Mouse (Mus musculus) lung, adult 18-20 months (tissue): ENCODE data around the gene Akt1.

Experiments used
- DNase-seq, 2 experiments: peaks; one replicate each; pipeline ENCODE4 v3.0.0; 2022; ENCODE audit warnings: mixed read lengths in 2 of 2

The Akt1 gene

GRCm38 (mm10) chr12:112660576-112661326 is 13.9 kb downstream of the Akt1 start:
- no peak for DNase-seq

DNA sequence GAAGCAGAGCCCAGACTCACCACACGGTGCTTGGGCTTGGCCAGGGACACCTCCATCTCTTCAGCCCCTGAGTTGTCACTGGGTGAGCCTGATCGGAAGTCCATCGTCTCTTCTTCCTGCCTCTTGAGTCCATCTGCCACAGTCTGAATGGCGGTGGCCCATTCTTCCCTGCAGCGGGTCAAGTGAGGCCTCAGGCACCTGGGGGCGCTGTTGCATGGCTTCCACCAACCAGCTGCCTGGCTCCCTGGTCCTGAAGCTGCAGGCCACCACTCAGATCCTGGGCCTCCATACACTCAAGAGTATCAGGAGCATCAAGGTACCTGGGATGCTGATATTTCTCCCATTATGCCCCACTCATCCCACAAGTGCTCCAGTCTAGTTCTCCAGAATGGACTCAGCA is 15.6 kb downstream of the Akt1 start:
- peak; percentile 67 to 74 for DNase-seq

DNA sequence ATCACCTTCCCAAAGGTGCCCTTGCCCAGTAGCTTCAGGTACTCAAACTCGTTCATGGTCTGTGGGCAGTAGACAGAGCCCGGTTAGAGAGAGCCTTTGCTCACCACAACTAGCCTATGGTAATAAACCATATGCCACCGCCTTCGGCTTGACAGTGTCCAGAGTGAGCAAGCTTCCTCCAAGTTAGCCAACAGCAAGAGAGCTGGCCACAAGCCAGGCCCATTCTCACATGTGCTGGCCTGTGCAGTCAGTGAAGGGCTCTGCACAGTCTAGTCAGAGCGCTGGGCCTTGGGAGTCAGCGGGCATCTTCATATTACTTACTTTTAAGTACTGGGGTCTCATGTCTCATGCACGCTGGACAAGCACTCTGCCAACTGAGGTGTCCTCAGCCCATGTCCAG is 16.1 kb downstream of the Akt1 start:
- DNase-seq: no peak

- no peak for DNase-seq
Observed at GRCm38 (mm10) chr12:112654076-112654475, 20.6 kb downstream of the Akt1 start.

- DNase-seq: peak; percentile 85 to 88
Observed at GRCm38 (mm10) chr12:112653157-112653824, 21.4 kb downstream of the Akt1 start.

DNA sequence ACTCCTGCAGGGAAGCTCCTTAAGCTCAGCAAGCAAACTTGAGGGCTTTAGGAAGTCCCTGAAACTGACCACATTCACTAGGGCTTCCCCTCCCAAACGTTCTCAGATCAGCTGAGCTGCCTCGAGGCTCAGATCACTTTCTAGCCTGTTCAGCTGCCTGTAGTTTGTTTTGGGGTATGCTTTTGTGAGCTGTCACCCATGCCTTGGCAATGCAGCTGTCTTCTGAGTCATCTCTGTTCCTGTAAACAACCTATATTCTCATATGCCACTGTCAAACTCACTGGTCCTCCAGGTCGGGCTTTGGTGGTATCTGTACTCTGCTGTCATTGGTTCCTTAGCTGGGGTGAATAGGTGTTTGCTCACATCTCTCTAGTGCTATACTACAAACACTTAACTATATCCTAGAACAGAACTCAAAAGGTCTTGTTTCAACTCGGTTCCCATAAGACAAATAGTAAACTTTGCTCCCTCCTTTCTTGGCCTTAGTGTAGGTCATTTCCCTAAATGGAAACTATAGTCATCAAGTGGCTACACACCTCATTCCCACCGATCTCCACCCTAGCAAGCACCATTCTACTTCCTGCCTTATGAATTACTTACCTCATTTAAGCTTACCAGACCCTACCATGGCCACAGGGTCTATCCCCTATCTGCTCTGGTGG is 22.8 kb downstream of the Akt1 start:
- peak in 1 of 2 experiments; percentile 46 for DNase-seq

GRCm38 (mm10) chr12:112648081-112648480 is 26.6 kb downstream of the Akt1 start:
- no peak for DNase-seq

DNA sequence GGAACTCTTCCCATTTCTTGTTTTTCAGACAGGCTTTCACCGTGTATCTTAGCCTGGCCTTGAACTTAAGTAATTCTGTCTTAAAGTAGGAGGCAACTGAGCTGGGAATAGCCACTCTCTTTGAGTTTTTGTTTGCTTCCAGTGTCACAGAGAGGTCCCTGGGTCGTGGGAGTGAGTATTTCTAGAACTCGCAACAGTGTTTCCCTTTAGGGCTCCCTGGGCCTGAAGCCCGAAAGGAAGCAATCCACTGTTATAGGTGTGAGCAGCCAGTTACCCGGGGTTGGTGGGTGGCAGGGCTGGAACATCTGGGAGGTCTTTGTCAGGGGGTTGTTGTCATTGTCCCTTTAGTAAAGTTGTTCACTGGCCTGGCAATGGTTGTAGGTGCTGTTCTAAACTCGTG is 28.5 kb downstream of the Akt1 start:
- DNase-seq: no peak

DNA sequence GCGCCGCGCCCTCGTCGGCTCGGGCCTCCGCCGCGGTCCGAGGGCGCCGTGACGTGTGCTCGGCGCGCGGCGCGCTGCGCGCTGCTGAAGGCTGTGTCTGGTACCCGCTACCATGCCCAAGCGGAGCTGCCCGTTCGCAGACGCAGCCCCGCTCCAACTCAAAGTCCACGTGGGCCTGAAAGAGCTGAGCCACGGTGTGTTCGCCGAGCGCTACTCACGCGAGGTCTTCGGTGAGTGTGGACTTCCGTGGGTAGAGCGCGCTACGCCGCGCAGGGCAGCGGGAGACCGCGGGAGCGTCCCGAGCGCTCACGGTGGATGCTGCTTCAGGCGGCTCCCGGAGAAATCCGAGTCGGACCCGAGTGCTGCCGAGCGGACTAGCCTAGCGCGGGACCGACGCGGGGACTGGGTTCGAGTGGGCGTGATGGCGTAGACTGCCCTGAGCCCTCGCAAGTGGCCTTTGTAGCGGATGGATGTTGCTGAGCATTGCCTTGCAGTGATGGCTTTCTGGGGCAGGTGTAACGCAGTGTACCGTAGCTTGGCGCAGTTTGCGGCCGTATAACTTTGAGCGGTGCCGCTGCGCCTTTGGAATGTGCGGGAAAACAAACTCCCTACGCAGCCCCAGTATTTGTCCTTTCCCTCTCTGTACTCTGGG is 29.7 kb downstream of the Akt1 start:
- no peak for DNase-seq

DNA sequence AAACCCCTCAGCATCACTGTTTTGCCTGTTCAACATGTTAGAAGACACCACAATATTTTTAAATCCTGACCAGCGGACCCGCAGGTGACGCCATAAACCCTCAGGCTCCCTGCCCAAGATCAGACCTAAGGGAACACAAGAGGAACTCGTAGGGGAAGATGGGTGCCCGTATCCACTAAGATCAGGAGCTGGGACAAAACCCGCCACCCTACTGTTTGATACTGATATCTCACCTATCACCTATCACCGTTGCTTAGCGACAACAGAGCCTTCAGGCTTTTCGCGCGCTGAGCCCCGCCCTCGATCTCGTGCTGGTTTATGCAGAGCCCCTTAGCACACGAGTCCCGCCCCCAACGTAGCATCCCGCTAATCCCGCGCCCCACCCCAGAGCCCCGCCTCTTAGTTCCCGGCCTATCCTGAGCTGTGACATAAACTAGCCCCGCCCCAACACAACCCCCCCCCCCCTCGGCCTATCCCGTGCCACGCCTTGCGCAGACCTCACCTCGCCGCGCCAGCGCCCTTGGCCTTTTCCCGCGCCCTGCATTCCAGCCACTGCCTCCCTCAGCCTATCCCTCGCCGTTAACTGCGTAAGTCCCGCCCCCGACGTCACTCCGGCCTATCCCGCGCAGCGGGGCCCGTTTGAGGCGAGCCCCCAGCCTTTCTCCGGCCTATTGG is 30.4 kb downstream of the Akt1 start, which contains the start of gene Siva1:
TSS of gene Siva1 (plus strand) at position 500 of the 675 bp plus-strand sequence.
- peak; percentile 100 for DNase-seq

GRCm38 (mm10) chr12:112643126-112643525 is 31.6 kb downstream of the Akt1 start:
- no peak for DNase-seq

GRCm38 (mm10) chr12:112639526-112639925 is 35.2 kb downstream of the Akt1 start:
- no peak for DNase-seq

- peak; percentile 54 to 79 for DNase-seq
Observed at GRCm38 (mm10) chr12:112633686-112634085, 41.0 kb downstream of the Akt1 start.

- peak; percentile 33 to 37 for DNase-seq
Observed at GRCm38 (mm10) chr12:112632907-112633306, 41.8 kb downstream of the Akt1 start.

GRCm38 (mm10) chr12:112632084-112632777 is 42.5 kb downstream of the Akt1 start:
- peak; percentile 47 to 52 for DNase-seq

GRCm38 (mm10) chr12:112631472-112631871 is 43.2 kb downstream of the Akt1 start:
- DNase-seq: no peak

DNA sequence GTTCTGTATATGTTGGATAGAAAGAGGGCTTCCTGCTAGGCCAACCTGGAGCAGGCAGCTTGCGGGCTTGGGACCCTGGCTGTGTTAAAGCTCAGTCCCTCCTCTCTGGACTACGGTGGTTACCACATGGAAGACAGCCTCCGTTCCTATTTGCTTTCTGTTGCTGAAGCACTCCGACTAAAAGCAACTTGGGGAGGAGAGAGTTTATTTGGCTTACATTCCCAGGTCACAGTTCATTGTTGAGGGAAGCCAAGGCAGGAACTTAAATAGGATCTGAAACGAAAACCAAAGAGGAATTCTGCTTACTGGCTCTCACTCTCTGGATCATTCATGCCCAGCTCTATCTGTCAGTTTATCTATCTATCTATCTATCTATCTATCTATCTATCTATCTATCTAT is 43.9 kb downstream of the Akt1 start:
- DNase-seq: no peak

DNA sequence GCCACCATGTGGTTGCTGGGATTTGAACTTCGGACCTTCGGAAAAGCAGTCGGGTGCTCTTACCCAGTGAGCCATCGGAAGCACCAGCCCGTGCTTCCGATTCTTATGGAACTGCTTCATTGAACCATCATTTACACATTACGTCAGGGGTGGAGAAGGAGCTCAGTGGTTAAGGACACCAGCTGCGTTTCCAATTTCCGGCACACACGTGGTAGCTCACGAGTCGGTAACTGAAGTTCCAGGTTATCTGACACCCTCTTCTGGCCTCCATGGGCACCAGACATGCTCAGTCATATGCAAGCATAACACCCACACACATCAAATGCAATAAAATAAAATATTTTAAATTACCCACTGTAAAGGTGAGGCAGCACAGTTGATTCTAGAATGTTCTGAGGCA is 44.7 kb downstream of the Akt1 start:
- peak in 1 of 2 experiments; percentile 34 for DNase-seq

DNA sequence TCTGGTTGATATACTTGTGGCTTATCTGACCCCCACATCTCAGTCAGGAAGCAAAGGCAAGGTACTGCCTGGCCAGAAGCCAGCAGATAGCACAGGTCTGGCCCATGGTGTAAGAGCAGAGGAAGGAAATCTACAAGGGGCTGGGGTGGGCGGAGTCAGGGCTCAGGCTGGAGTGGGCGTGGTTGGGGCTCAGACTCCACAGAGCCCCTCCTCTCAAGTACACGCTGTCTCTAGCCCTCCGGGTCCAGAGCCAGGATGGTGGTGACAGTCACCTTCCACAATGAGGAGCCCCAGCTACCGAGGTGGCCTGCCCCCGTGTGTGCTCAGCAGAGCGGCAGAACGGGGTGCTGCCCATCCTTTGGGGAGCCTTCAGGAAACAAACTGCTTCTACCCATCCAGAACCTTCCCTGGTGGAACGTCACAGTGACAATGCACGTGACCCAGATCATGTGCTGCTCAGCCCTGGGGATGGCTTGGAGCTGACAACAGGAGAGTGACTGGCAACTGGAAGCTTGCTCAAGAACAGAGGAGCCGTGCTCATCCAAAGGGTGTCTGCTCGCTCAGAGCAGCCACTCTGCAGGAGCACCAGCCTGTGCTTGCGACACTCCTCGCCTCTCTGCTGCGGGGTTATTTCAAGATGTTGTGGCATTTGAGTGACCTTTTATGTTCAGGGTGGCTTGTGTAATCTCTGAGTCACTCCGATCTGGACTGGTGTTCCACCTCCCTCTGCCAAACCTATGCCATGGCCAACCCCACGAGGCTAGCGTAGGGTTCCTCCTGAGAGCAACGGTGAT is 45.6 kb downstream of the Akt1 start:
- DNase-seq: peak; percentile 79 to 88

GRCm38 (mm10) chr12:112628197-112628596 is 46.5 kb downstream of the Akt1 start:
- DNase-seq: no peak
